In genomic region chr7:63899925-63900324, GRCm38 (mm10) we compare ENCODE assay signal across 24 mouse cellular contexts. TPM values are rescaled to one million over a fixed set of nuclear protein-coding genes. Genes with fewer than 3 reads are reported as not detected.
DNase-seq lines count a peak whose midpoint lies in the region; ATAC-seq and TF ChIP-seq lines count a peak whose summit lies in the region.
"Had no signal": no experiment of that assay in that cellular context is flagged by ENCODE, and none has a peak within 500 bp of the region (broad histone marks: within the 10 kb centered on the region; RNA-seq: fewer than 3 reads in every experiment).

No protein-coding gene starts in this region.

- TF ChIP-seq CTCF in liver, adult 2 months (IDR thresholded peaks at IDR 0.05; ENCODE audit: low read depth, low read length), result no peak

- 93% methylated on average over 8 of the region's 8 CpGs for WGBS in liver, adult 2 months
- WGBS in liver, embryonic 11.5 days, result 88% methylated on average over 8 of the region's 8 CpGs

- no peaks in the 10 kb centered on the region for H3K9me3 ChIP-seq in liver, embryonic 11.5 days (ENCODE audit: control insufficient read depth, low read length)
- H3K9me3 ChIP-seq: embryonic facial prominence, embryonic 10.5 days; forebrain, embryonic 13.5 days; heart, embryonic 15.5 days; hindbrain, embryonic 15.5 days had no signal

- H3K4me2 ChIP-seq in liver, embryonic 11.5 days, result no peak overlapping the region
- H3K4me2 ChIP-seq: forebrain, embryonic 13.5 days; heart, embryonic 11.5 days; heart, embryonic 15.5 days; hindbrain, embryonic 15.5 days had no signal

- peak; percentile 84 for DNase-seq in heart, adult 11 months
- DNase-seq in heart, postnatal 36 days, result no peak
- no peak for DNase-seq in liver, adult 2 months (ENCODE audit: extremely low read depth, low read depth, low spot score)
- no peak for DNase-seq in liver, embryonic 11.5 days (ENCODE audit: low spot score)
- DNase-seq in thymus, postnatal 0 days (ENCODE audit: low spot score), result peak; percentile 31
- no peak for DNase-seq in thymus, postnatal 10 days (ENCODE audit: low spot score in 2 of 2)
- DNase-seq: adrenal gland, postnatal 14 days; cerebellum, adult 18-20 months; cerebellum, postnatal 10 days; forebrain, postnatal 0 days; gastrocnemius, postnatal 36 days; heart, adult 18-20 months; heart, postnatal 14 days had no signal

- no peaks in the 10 kb centered on the region for H3K27me3 ChIP-seq in liver, adult 2 months (ENCODE audit: control insufficient read depth, insufficient read depth, low read length)
- peaks cover 5% of the 10 kb centered on the region for H3K27me3 ChIP-seq in liver, embryonic 11.5 days (replicated peaks; ENCODE audit: control insufficient read depth, insufficient read depth, low read length)
- H3K27me3 ChIP-seq: CH12.LX; heart, embryonic 15.5 days; hindbrain, embryonic 15.5 days; Patski had no signal

- H3K4me1 ChIP-seq in liver, adult 2 months (ENCODE audit: control insufficient read depth, insufficient read depth, low read length), result peaks cover 64% of the 10 kb centered on the region
- H3K4me1 ChIP-seq in liver, embryonic 11.5 days (replicated peaks; ENCODE audit: control insufficient read depth, insufficient read depth, low read length), result peaks cover 17% of the 10 kb centered on the region

- no peak overlapping the region for H3K9ac ChIP-seq in liver, adult 2 months (ENCODE audit: low read depth, low read length)
- H3K9ac ChIP-seq in liver, embryonic 11.5 days (ENCODE audit: low read depth, low read length), result no peak overlapping the region
- H3K9ac ChIP-seq: forebrain, embryonic 13.5 days; forebrain, postnatal 0 days; heart, embryonic 15.5 days; hindbrain, embryonic 15.5 days had no signal

- H3K79me2 ChIP-seq in liver, adult 2 months (ENCODE audit: control insufficient read depth, insufficient read depth, low read length), result peaks cover 55% of the 10 kb centered on the region; the same call in 1 of the 2 replicates

- intact Hi-C loops in heart, postnatal 36 days (cut with DNase I), result no loop called here

- H3K36me3 ChIP-seq in liver, adult 2 months (ENCODE audit: control insufficient read depth, insufficient read depth, low read length), result no peaks in the 10 kb centered on the region
- no peaks in the 10 kb centered on the region for H3K36me3 ChIP-seq in liver, embryonic 11.5 days (ENCODE audit: control insufficient read depth, insufficient read depth, low read length)
- H3K36me3 ChIP-seq: embryonic facial prominence, embryonic 10.5 days; heart, embryonic 15.5 days; hindbrain, embryonic 15.5 days had no signal

- H3K27ac ChIP-seq in liver, adult 2 months (replicated peaks; ENCODE audit: insufficient read depth, low read depth, low read length), result peak overlapping the region; percentile 71
- H3K27ac ChIP-seq in liver, embryonic 11.5 days (ENCODE audit: low read depth, low read length), result no peak overlapping the region
- H3K27ac ChIP-seq: embryonic facial prominence, embryonic 10.5 days; forebrain, embryonic 13.5 days; heart, embryonic 15.5 days; hindbrain, embryonic 15.5 days had no signal

- no peak for TF ChIP-seq POLR2A in liver, adult 2 months (IDR thresholded peaks at IDR 0.05; ENCODE audit: extremely low read depth, insufficient read depth, low read length)

- no peak for ATAC-seq in liver, embryonic 11.5 days (replicated peaks; ENCODE audit: low FRiP score)
- ATAC-seq: activated CD4-positive, CD25-positive, alpha-beta regulatory T cell, adult 4 months; forebrain, embryonic 13.5 days; forebrain, postnatal 0 days; Patski had no signal

- no peak overlapping the region for H3K4me3 ChIP-seq in liver, adult 2 months (ENCODE audit: insufficient read depth, low read depth, low read length)
- no peak overlapping the region for H3K4me3 ChIP-seq in liver, embryonic 11.5 days (ENCODE audit: low read depth, low read length)
- H3K4me3 ChIP-seq: embryonic facial prominence, embryonic 10.5 days; forebrain, embryonic 13.5 days; heart, embryonic 15.5 days; hindbrain, embryonic 15.5 days had no signal

RNA-seq across cellular contexts. Expression of gene E030018B13Rik, which starts 16.7 kb away (rescaled TPM):
- not detected for total RNA-seq in heart, postnatal 36 days (2021)
- 0.09 TPM in 1 of 2 replicates, not detected in the other for total RNA-seq in liver, adult 2 months (2014; rRNA removed)
- not detected in 2 replicates for polyA plus RNA-seq in liver, adult 2 months (2012; rRNA removed)
- 0.25 TPM in 1 of 2 replicates, not detected in the other for polyA plus RNA-seq in liver, embryonic 11.5 days (2014; fragmentation: Nextera tagmentation; extraction: Ambion mirVana)
- 0.21 and 0.40 TPM in 2 replicates for polyA plus RNA-seq in thymus, postnatal 0 days (2015; fragmentation: Nextera tagmentation; extraction: Ambion mirVana)
- total RNA-seq: adrenal gland, adult 18-20 months; adrenal gland, postnatal 14 days; CH12.LX; forebrain, postnatal 0 days; gastrocnemius, adult 18-20 months; gastrocnemius, postnatal 36 days; heart, adult 18-20 months; heart, postnatal 14 days had no signal
- polyA plus RNA-seq: embryonic facial prominence, embryonic 10.5 days; embryonic facial prominence, embryonic 14.5 days; forebrain, postnatal 0 days; heart, embryonic 11.5 days; hindbrain, embryonic 15.5 days; Patski had no signal

RNA-seq across cellular contexts. Expression of gene Klf13, which starts 38.8 kb away (rescaled TPM):
- total RNA-seq in heart, postnatal 36 days (2021), result 10 to 100 TPM; 49.2 to 58.7 TPM
- total RNA-seq in liver, adult 2 months (2014; rRNA removed), result 26.2 and 26.4 TPM in 2 replicates
- polyA plus RNA-seq in liver, adult 2 months (2012; rRNA removed), result 14.1 and 19.8 TPM in 2 replicates
- 20.0 and 20.9 TPM in 2 replicates for polyA plus RNA-seq in liver, embryonic 11.5 days (2014; fragmentation: Nextera tagmentation; extraction: Ambion mirVana)
- polyA plus RNA-seq in thymus, postnatal 0 days (2015; fragmentation: Nextera tagmentation; extraction: Ambion mirVana), result 95.1 and 134 TPM in 2 replicates

Comparison
In these comparisons a context has a peak if more than half of its experiments do, and no peak if none do; other contexts are left out.
1. DNase-seq: peak in heart, adult 11 months (single experiment) and thymus, postnatal 0 days (single experiment); none in heart, postnatal 36 days (0 of 2), liver, adult 2 months (single experiment), liver, embryonic 11.5 days (single experiment) and thymus, postnatal 10 days (0 of 2).